Mouse (Mus musculus) ES-Bruce4 (cell line): ENCODE measurements at regions not wholly inside any gene's neighbourhood (a gene's known extent, or its start where the extent isn't known, plus 50 kb on each side); places are given as distances from the start of the nearest gene placed in this dataset.

Experiments
- H3K27ac ChIP-seq: 2 replicates; pipeline ENCODE4 v1.5.1; 2012; ENCODE audit warnings: low read length, inconsistent platforms; ENCODE audit not compliant: insufficient read depth
- H3K27me3 ChIP-seq: 2 replicates; pipeline ENCODE4 v1.6.1; 2012; ENCODE audit warnings: mild to moderate bottlenecking, low read length, inconsistent platforms; ENCODE audit not compliant: control insufficient read depth, poor library complexity, insufficient read depth, severe bottlenecking
- H3K36me3 ChIP-seq: 2 replicates; pipeline ENCODE4 v1.6.1; 2012; ENCODE audit warnings: inconsistent platforms, mild to moderate bottlenecking, low read length, moderate library complexity; ENCODE audit not compliant: control insufficient read depth, poor library complexity, insufficient read depth, severe bottlenecking
- H3K4me1 ChIP-seq: one replicate; pipeline ENCODE4 v1.8.1; 2011; ENCODE audit warnings: low read length; ENCODE audit not compliant: control insufficient read depth, insufficient read depth
- H3K4me3 ChIP-seq: 2 replicates; pipeline ENCODE4 v1.5.1; 2011; ENCODE audit warnings: low read depth, mild to moderate bottlenecking, low read length
- H3K9ac ChIP-seq: 2 replicates; pipeline ENCODE4 v1.6.1; 2012; ENCODE audit warnings: low read depth, mild to moderate bottlenecking, inconsistent platforms; ENCODE audit not compliant: poor library complexity, severe bottlenecking
- H3K9me3 ChIP-seq: replicated peaks from 2 replicates; pipeline ENCODE4 v1.6.1; 2012; ENCODE audit warnings: mild to moderate bottlenecking, low read length, inconsistent platforms; ENCODE audit not compliant: control insufficient read depth, poor library complexity, insufficient read depth, severe bottlenecking
- CTCF ChIP-seq: IDR thresholded peaks from one replicate; pipeline ENCODE4 v1.8.1; 2011; ENCODE audit warnings: low read depth, low read length
- EP300 ChIP-seq: IDR thresholded peaks from 2 replicates; pipeline ENCODE4 v1.6.1; 2011; ENCODE audit warnings: low read depth, low read length; ENCODE audit not compliant: insufficient read depth
- POLR2A ChIP-seq: IDR thresholded peaks from one replicate; pipeline ENCODE4 v1.8.1; 2011; ENCODE audit warnings: low read length; ENCODE audit not compliant: insufficient read depth

- Histone ChIP-seq H3K27ac (no peak overlapping the region), H3K9ac (no peak overlapping the region), H3K4me3 (no peak overlapping the region), H3K36me3 (no peaks in the 10 kb centered on the region), H3K27me3 (no peaks in the 10 kb centered on the region), H3K9me3 (no peaks in the 10 kb centered on the region), H3K4me1 (no peaks in the 10 kb centered on the region)
- TF ChIP-seq EP300: no peak
- no peak for TF ChIP-seq POLR2A
- TF ChIP-seq CTCF: no peak
These were observed 348.3 kb upstream of the Igfbp3 start for GRCm38 (mm10) chr11:7562029-7562428.

GRCm38 (mm10) chr11:7561437-7561836, 347.7 kb upstream of the Igfbp3 start:
- Histone ChIP-seq H3K4me3 (no peak overlapping the region), H3K36me3 (no peaks in the 10 kb centered on the region), H3K4me1 (no peaks in the 10 kb centered on the region), H3K9me3 (no peaks in the 10 kb centered on the region), H3K27me3 (no peaks in the 10 kb centered on the region), H3K9ac (no peak overlapping the region), H3K27ac (no peak overlapping the region)
- TF ChIP-seq CTCF: no peak
- no peak for TF ChIP-seq POLR2A
- no peak for TF ChIP-seq EP300

- TF ChIP-seq POLR2A (no peak), EP300 (no peak), CTCF (no peak)
- no peaks in the 10 kb centered on the region for H3K9me3 ChIP-seq
These were observed 342.0 kb upstream of the Igfbp3 start for GRCm38 (mm10) chr11:7555613-7556274.

GRCm38 (mm10) chr11:7552154-7552553, 338.4 kb upstream of the Igfbp3 start:
- Histone ChIP-seq H3K36me3 (no peaks in the 10 kb centered on the region), H3K4me1 (no peaks in the 10 kb centered on the region), H3K4me3 (no peak overlapping the region), H3K9ac (no peak overlapping the region), H3K27me3 (no peaks in the 10 kb centered on the region), H3K27ac (no peak overlapping the region), H3K9me3 (peaks cover 1% of the 10 kb centered on the region; the same call in 1 of the 2 replicates)
- TF ChIP-seq CTCF: no peak
- no peak for TF ChIP-seq POLR2A
- TF ChIP-seq EP300: no peak

More at GRCm38 (mm10) chr11:7555613-7556274, 342.0 kb upstream of the Igfbp3 start:
- no peak overlapping the region for H3K4me3 ChIP-seq
- H3K9ac ChIP-seq: no peak overlapping the region
- H3K4me1 ChIP-seq: no peaks in the 10 kb centered on the region
- H3K27ac ChIP-seq: no peak overlapping the region
- H3K36me3 ChIP-seq: no peaks in the 10 kb centered on the region
- H3K27me3 ChIP-seq: no peaks in the 10 kb centered on the region

GRCm38 (mm10) chr11:7547796-7548195, 334.1 kb upstream of the Igfbp3 start:
- H3K9me3 ChIP-seq: peaks cover 5% of the 10 kb centered on the region; the same call in 1 of the 2 replicates
- H3K27me3 ChIP-seq: no peaks in the 10 kb centered on the region
- H3K27ac ChIP-seq: no peak overlapping the region
- no peaks in the 10 kb centered on the region for H3K36me3 ChIP-seq
- no peak overlapping the region for H3K9ac ChIP-seq
- TF ChIP-seq CTCF: no peak
- TF ChIP-seq POLR2A: no peak
- no peak for TF ChIP-seq EP300
- H3K4me1 ChIP-seq: no peaks in the 10 kb centered on the region
- H3K4me3 ChIP-seq: no peak overlapping the region

GRCm38 (mm10) chr11:7545621-7546020, 331.9 kb upstream of the Igfbp3 start:
- H3K9ac ChIP-seq: no peak overlapping the region
- peaks cover 5% of the 10 kb centered on the region; the same call in 1 of the 2 replicates for H3K9me3 ChIP-seq
- TF ChIP-seq EP300 (no peak), CTCF (no peak), POLR2A (no peak)
- H3K36me3 ChIP-seq: no peaks in the 10 kb centered on the region
- no peaks in the 10 kb centered on the region for H3K4me1 ChIP-seq
- H3K27me3 ChIP-seq: no peaks in the 10 kb centered on the region
- H3K27ac ChIP-seq: no peak overlapping the region
- H3K4me3 ChIP-seq: no peak overlapping the region
